Comparison of ENCODE assay signal across 16 mouse cellular contexts in genomic region chr15:9114599-9114998, GRCm38 (mm10). TPM values are rescaled to one million over a fixed set of nuclear protein-coding genes. Genes with fewer than 3 reads are reported as not detected.
DNase-seq lines count a peak whose midpoint lies in the region; ATAC-seq and TF ChIP-seq lines count a peak whose summit lies in the region.
"Had no signal": no experiment of that assay in that cellular context is flagged by ENCODE, and none has a peak within 500 bp of the region (broad histone marks: within the 10 kb centered on the region; RNA-seq: fewer than 3 reads in every experiment).

No protein-coding gene starts in this region.

- no peak overlapping the region for H3K4me2 ChIP-seq in kidney, embryonic 14.5 days (replicated peaks; ENCODE audit: low read depth, low read length)
- H3K4me2 ChIP-seq in stomach, embryonic 15.5 days = no peak overlapping the region
- no peak overlapping the region for H3K4me2 ChIP-seq in stomach, postnatal 0 days (replicated peaks; ENCODE audit: low read depth)
- H3K4me2 ChIP-seq in liver, embryonic 14.5 days (ENCODE audit: low read depth) = no peak overlapping the region
- H3K4me2 ChIP-seq: forebrain, embryonic 12.5 days; neural tube, embryonic 13.5 days had no signal

- TF ChIP-seq CTCF in stomach, postnatal 0 days (IDR thresholded peaks at IDR 0.05; ENCODE audit: low read depth) = no peak
- TF ChIP-seq CTCF in liver, embryonic 14.5 days (IDR thresholded peaks at IDR 0.05; ENCODE audit: low read depth) = no peak

- TF ChIP-seq EP300 in stomach, postnatal 0 days (optimal IDR thresholded peaks at IDR 0.05) = no peak
- TF ChIP-seq EP300 in liver, embryonic 14.5 days (IDR thresholded peaks at IDR 0.05; ENCODE audit: low read depth) = no peak

- H3K4me1 ChIP-seq in kidney, embryonic 14.5 days (ENCODE audit: control insufficient read depth, insufficient read depth, low read length) = no peaks in the 10 kb centered on the region
- H3K4me1 ChIP-seq in stomach, embryonic 15.5 days = no peaks in the 10 kb centered on the region
- H3K4me1 ChIP-seq in stomach, postnatal 0 days (replicated peaks; ENCODE audit: control insufficient read depth, insufficient read depth) = no peaks in the 10 kb centered on the region
- peaks cover 0 to 2% of the 10 kb centered on the region in 2 experiments; a peak in 2 of 4 replicates for H3K4me1 ChIP-seq in liver, embryonic 14.5 days (replicated peaks; ENCODE audit: control insufficient read depth in 2 of 2, insufficient read depth in 2 of 2, low read length in 1 of 2)
- H3K4me1 ChIP-seq: forebrain, embryonic 12.5 days; neural tube, embryonic 13.5 days had no signal

- no peak overlapping the region for H3K9ac ChIP-seq in kidney, embryonic 14.5 days (ENCODE audit: low read depth, low read length)
- H3K9ac ChIP-seq in stomach, embryonic 15.5 days = no peak overlapping the region
- no peak overlapping the region for H3K9ac ChIP-seq in stomach, postnatal 0 days (ENCODE audit: low read length)
- H3K9ac ChIP-seq in liver, embryonic 14.5 days (replicated peaks) = no peak overlapping the region
- H3K9ac ChIP-seq: forebrain, embryonic 12.5 days; neural tube, embryonic 13.5 days had no signal

- peak; percentile 46 for DNase-seq in kidney, adult 9 months
- DNase-seq in stomach, postnatal 0 days (ENCODE audit: low spot score) = no peak
- peak; percentile 26 to 46 (median 33) for DNase-seq in liver, embryonic 14.5 days (ENCODE audit: low read depth in 3 of 3, low spot score in 3 of 3)
- DNase-seq in frontal cortex, postnatal 14 days (ENCODE audit: low spot score in 2 of 2) = no peak
- no peak for DNase-seq in urinary bladder, postnatal 25 days (ENCODE audit: low spot score)
- DNase-seq: cerebellum, adult 9-10 months; gastrocnemius, postnatal 14 days; kidney, postnatal 14 days; lung, adult 18-20 months; lung, postnatal 36 days; thymus, postnatal 36 days had no signal

- peaks cover 83% of the 10 kb centered on the region for H3K36me3 ChIP-seq in kidney, embryonic 14.5 days (ENCODE audit: control insufficient read depth, insufficient read depth, low read length)
- peaks cover 45% of the 10 kb centered on the region for H3K36me3 ChIP-seq in stomach, embryonic 15.5 days
- peaks cover 9% of the 10 kb centered on the region for H3K36me3 ChIP-seq in stomach, postnatal 0 days (ENCODE audit: control insufficient read depth, insufficient read depth, low read length)
- peaks cover 75% of the 10 kb centered on the region for H3K36me3 ChIP-seq in liver, embryonic 14.5 days (replicated peaks; ENCODE audit: control insufficient read depth, insufficient read depth, low read depth)

- H3K27me3 ChIP-seq in kidney, embryonic 14.5 days (ENCODE audit: control insufficient read depth, insufficient read depth, low read length) = no peaks in the 10 kb centered on the region
- H3K27me3 ChIP-seq in stomach, embryonic 15.5 days (replicated peaks) = no peaks in the 10 kb centered on the region
- H3K27me3 ChIP-seq in stomach, postnatal 0 days (ENCODE audit: control insufficient read depth, insufficient read depth, low read length) = no peaks in the 10 kb centered on the region
- H3K27me3 ChIP-seq in liver, embryonic 14.5 days (ENCODE audit: control insufficient read depth, insufficient read depth, low read length) = no peaks in the 10 kb centered on the region
- H3K27me3 ChIP-seq: forebrain, embryonic 12.5 days; neural tube, embryonic 13.5 days had no signal

- H3K4me3 ChIP-seq in kidney, embryonic 14.5 days (ENCODE audit: low read length) = no peak overlapping the region
- H3K4me3 ChIP-seq in stomach, embryonic 15.5 days (replicated peaks) = no peak overlapping the region
- H3K4me3 ChIP-seq in stomach, postnatal 0 days (ENCODE audit: low read depth, low read length) = no peak overlapping the region
- no peak overlapping the region for H3K4me3 ChIP-seq in liver, embryonic 14.5 days (ENCODE audit: insufficient read depth in 1 of 2, low read depth in 2 of 2, low read length in 2 of 2)
- H3K4me3 ChIP-seq: forebrain, embryonic 12.5 days; neural tube, embryonic 13.5 days had no signal

- 61% methylated on average over 5 of the region's 5 CpGs for WGBS in kidney, embryonic 14.5 days
- 43% methylated on average over 5 of the region's 5 CpGs for WGBS in stomach, embryonic 15.5 days
- 39% methylated on average over 5 of the region's 5 CpGs for WGBS in stomach, postnatal 0 days
- WGBS in liver, embryonic 14.5 days (ENCODE audit: insufficient replicate concordance) = 71% methylated on average over 5 of the region's 5 CpGs

- no peak for ATAC-seq in kidney, embryonic 14.5 days (ENCODE audit: low FRiP score, low TSS enrichment)
- peak; percentile 61; the same call in 1 of the 2 replicates for ATAC-seq in stomach, embryonic 15.5 days (ENCODE audit: insufficient read depth, low FRiP score, low read depth)
- no peak for ATAC-seq in stomach, postnatal 0 days (ENCODE audit: low FRiP score, low TSS enrichment)
- ATAC-seq in liver, embryonic 14.5 days (ENCODE audit: insufficient read depth) = peak; percentile 79
- ATAC-seq: hindbrain, embryonic 16.5 days had no signal

- no peak overlapping the region for H3K27ac ChIP-seq in kidney, embryonic 14.5 days (ENCODE audit: low read depth, low read length)
- no peak overlapping the region for H3K27ac ChIP-seq in stomach, embryonic 15.5 days
- H3K27ac ChIP-seq in stomach, postnatal 0 days (replicated peaks) = no peak overlapping the region
- no peak overlapping the region for H3K27ac ChIP-seq in liver, embryonic 14.5 days
- H3K27ac ChIP-seq: forebrain, embryonic 12.5 days; neural tube, embryonic 13.5 days had no signal

- no peaks in the 10 kb centered on the region for H3K9me3 ChIP-seq in kidney, embryonic 14.5 days (ENCODE audit: control insufficient read depth, low read length)
- H3K9me3 ChIP-seq in stomach, embryonic 15.5 days = no peaks in the 10 kb centered on the region
- no peaks in the 10 kb centered on the region for H3K9me3 ChIP-seq in stomach, postnatal 0 days (ENCODE audit: control insufficient read depth, low read length)
- H3K9me3 ChIP-seq in liver, embryonic 14.5 days (ENCODE audit: control insufficient read depth, low read length) = no peaks in the 10 kb centered on the region
- H3K9me3 ChIP-seq: forebrain, embryonic 12.5 days; neural tube, embryonic 13.5 days had no signal

RNA-seq across cellular contexts. Expression of gene Lmbrd2, which starts 25.8 kb away (rescaled TPM):
- polyA plus RNA-seq in kidney, embryonic 14.5 days (2014; fragmentation: Nextera tagmentation; extraction: Ambion mirVana) = 5.8 and 5.9 TPM in 2 replicates
- 2.9 and 3.1 TPM in 2 replicates for polyA plus RNA-seq in stomach, embryonic 15.5 days (2015; fragmentation: Nextera tagmentation; extraction: Ambion mirVana)
- 2.7 and 3.1 TPM in 2 replicates for polyA plus RNA-seq in stomach, postnatal 0 days (2015; fragmentation: Nextera tagmentation; extraction: Ambion mirVana)
- 2.7 and 3.1 TPM in 2 replicates for polyA plus RNA-seq in liver, embryonic 14.5 days (2012; rRNA removed)
- 2.1 and 2.4 TPM in 2 replicates for polyA plus RNA-seq in liver, embryonic 14.5 days (2014; fragmentation: Nextera tagmentation; extraction: Ambion mirVana)

RNA-seq across cellular contexts. Expression of gene Skp2, which starts 40.6 kb away (rescaled TPM):
- polyA plus RNA-seq in kidney, embryonic 14.5 days (2014; fragmentation: Nextera tagmentation; extraction: Ambion mirVana) = 73.2 and 104 TPM in 2 replicates
- 52.5 and 56.7 TPM in 2 replicates for polyA plus RNA-seq in stomach, embryonic 15.5 days (2015; fragmentation: Nextera tagmentation; extraction: Ambion mirVana)
- 8.6 and 9.7 TPM in 2 replicates for polyA plus RNA-seq in stomach, postnatal 0 days (2015; fragmentation: Nextera tagmentation; extraction: Ambion mirVana)
- 6.9 and 9.8 TPM in 2 replicates for polyA plus RNA-seq in liver, embryonic 14.5 days (2012; rRNA removed)
- polyA plus RNA-seq in liver, embryonic 14.5 days (2014; fragmentation: Nextera tagmentation; extraction: Ambion mirVana) = 23.2 and 25.5 TPM in 2 replicates

RNA-seq across cellular contexts. Expression of gene Nadk2, which starts 43.5 kb away (rescaled TPM):
- 19.5 and 33.0 TPM in 2 replicates for polyA plus RNA-seq in kidney, embryonic 14.5 days (2014; fragmentation: Nextera tagmentation; extraction: Ambion mirVana)
- polyA plus RNA-seq in stomach, embryonic 15.5 days (2015; fragmentation: Nextera tagmentation; extraction: Ambion mirVana) = 38.6 and 40.0 TPM in 2 replicates
- 13.3 and 13.7 TPM in 2 replicates for polyA plus RNA-seq in stomach, postnatal 0 days (2015; fragmentation: Nextera tagmentation; extraction: Ambion mirVana)
- 53.8 and 96.0 TPM in 2 replicates for polyA plus RNA-seq in liver, embryonic 14.5 days (2012; rRNA removed)
- polyA plus RNA-seq in liver, embryonic 14.5 days (2014; fragmentation: Nextera tagmentation; extraction: Ambion mirVana) = 113 and 125 TPM in 2 replicates

Comparison
In these comparisons a context has a peak if more than half of its experiments do, and no peak if none do; other contexts are left out.
1. ATAC-seq: peak in stomach, embryonic 15.5 days (single experiment) and liver, embryonic 14.5 days (single experiment); none in kidney, embryonic 14.5 days (single experiment) and stomach, postnatal 0 days (single experiment).
2. DNase-seq: peak in kidney, adult 9 months (single experiment) and liver, embryonic 14.5 days (3 of 3); none in stomach, postnatal 0 days (single experiment), frontal cortex, postnatal 14 days (0 of 2) and urinary bladder, postnatal 25 days (single experiment).